Mouse (Mus musculus) liver, embryonic 12.5 days (tissue): ENCODE results near the gene Rassf7. TPM values are rescaled to one million over a fixed set of nuclear protein-coding genes. Genes with fewer than 3 reads are reported as not detected.

Experiments used
- ATAC-seq: fragments of 200-750 bp; cut with Nextera tagmentation; 2 replicates; pipeline ENCODE4 v1.8.0; 2017; ENCODE audit warnings: moderate number of reproducible peaks, mild to moderate bottlenecking, moderate library complexity
- H3K27ac ChIP-seq: fragments of 300-500 bp; sonication (generic); 2 replicates; pipeline ENCODE4 v1.5.1; 2016; ENCODE audit warnings: mild to moderate bottlenecking
- H3K27me3 ChIP-seq: fragments of 300-500 bp; sonication (generic); replicated peaks from 2 replicates; pipeline ENCODE4 v1.6.1; 2016; ENCODE audit warnings: mild to moderate bottlenecking, moderate library complexity
- H3K36me3 ChIP-seq: fragments of 300-500 bp; sonication (generic); 2 replicates; pipeline ENCODE4 v1.6.1; 2016; ENCODE audit warnings: mild to moderate bottlenecking, moderate library complexity
- H3K4me1 ChIP-seq: fragments of 300-500 bp; sonication (generic); 2 replicates; pipeline ENCODE4 v1.6.1; 2016
- H3K4me2 ChIP-seq: fragments of 300-500 bp; sonication (generic); 2 replicates; pipeline ENCODE4 v1.6.1; 2016; ENCODE audit warnings: mild to moderate bottlenecking, moderate library complexity
- H3K4me3 ChIP-seq: fragments of 300-500 bp; sonication (generic); 2 replicates; pipeline ENCODE4 v1.5.1; 2016; ENCODE audit warnings: mild to moderate bottlenecking, moderate library complexity
- H3K9ac ChIP-seq: fragments of 300-500 bp; sonication (generic); 2 replicates; pipeline ENCODE4 v1.6.1; 2016; ENCODE audit warnings: mild to moderate bottlenecking, moderate library complexity
- H3K9me3 ChIP-seq: fragments of 300-500 bp; sonication (generic); replicated peaks from 2 replicates; pipeline ENCODE4 v1.6.1; 2016; ENCODE audit warnings: mild to moderate bottlenecking, moderate library complexity
- WGBS: fragments of 180-500 bp; shearing (Covaris S2); methylation state at CpG from one replicate; pipeline ENCODE4 v1.1.7; 2016; ENCODE audit not compliant: insufficient replicate concordance; 5-methylcytosine and 5-hydroxymethylcytosine counted together
- polyA plus RNA-seq: library from polyadenylated mRNA; unstranded; fragments of >200 nt; fragmentation: Nextera tagmentation; extraction: Ambion mirVana; gene quantifications from 2 replicates; pipeline ENCODE4 v1.2.1, GENCODE M21; 2016

The Rassf7 gene
- polyA plus RNA-seq, 1 experiment from 2014 or later = 27.3 TPM

- H3K4me3 ChIP-seq = no peak overlapping the region
- 54% methylated on average over 3 of the region's 3 CpGs for WGBS
- H3K36me3 ChIP-seq = no peaks in the 10 kb centered on the region
- H3K4me2 ChIP-seq = no peak overlapping the region
- no peaks in the 10 kb centered on the region for H3K9me3 ChIP-seq
- H3K4me1 ChIP-seq = peaks cover 83% of the 10 kb centered on the region
- peak overlapping the region; percentile 69 for H3K27ac ChIP-seq
- peak overlapping the region; percentile 8; the same call in 1 of the 2 replicates for H3K9ac ChIP-seq
- no peaks in the 10 kb centered on the region for H3K27me3 ChIP-seq
- no peak; the same call in 1 of the 2 replicates for ATAC-seq
Observed at GRCm38 (mm10) chr7:141204546-141204945, 11.1 kb upstream of the Rassf7 start.

- H3K27ac ChIP-seq = peak overlapping the region; percentile 69
- no peak for ATAC-seq
- WGBS = 92% methylated on average over 5 of the region's 5 CpGs
- H3K4me1 ChIP-seq = peaks cover 83% of the 10 kb centered on the region
- H3K9me3 ChIP-seq = no peaks in the 10 kb centered on the region
- no peaks in the 10 kb centered on the region for H3K27me3 ChIP-seq
- no peak overlapping the region for H3K4me3 ChIP-seq
- H3K4me2 ChIP-seq = no peak overlapping the region
- H3K36me3 ChIP-seq = no peaks in the 10 kb centered on the region
- H3K9ac ChIP-seq = no peak overlapping the region
Observed at GRCm38 (mm10) chr7:141205504-141205903, 10.2 kb upstream of the Rassf7 start.

- Histone ChIP-seq H3K27me3 (peaks cover 7% of the 10 kb centered on the region; the same call in 1 of the 2 replicates), H3K9ac (peak overlapping the region; percentile 25), H3K27ac (peak overlapping the region; percentile 69), H3K4me1 (peaks cover 84% of the 10 kb centered on the region), H3K4me3 (no peak overlapping the region), H3K9me3 (no peaks in the 10 kb centered on the region), H3K36me3 (no peaks in the 10 kb centered on the region), H3K4me2 (0 out of 2 replicates have a peak overlapping the region, but pooled peaks have one; percentile 1)
- peak; percentile 66 for ATAC-seq
- 78% methylated on average over 18 of the region's 18 CpGs for WGBS
Observed at GRCm38 (mm10) chr7:141206182-141206937, 9.3 kb upstream of the Rassf7 start.

- H3K4me1 ChIP-seq = peaks cover 100% of the 10 kb centered on the region
- peak overlapping the region; percentile 16; the same call in 1 of the 2 replicates for H3K4me3 ChIP-seq
- H3K27ac ChIP-seq = peak overlapping the region; percentile 83
- peak overlapping the region; percentile 65 for H3K4me2 ChIP-seq
- H3K27me3 ChIP-seq = peaks cover 7% of the 10 kb centered on the region; the same call in 1 of the 2 replicates
- H3K36me3 ChIP-seq = no peaks in the 10 kb centered on the region
- no peaks in the 10 kb centered on the region for H3K9me3 ChIP-seq
- WGBS = 41% methylated on average over 3 of the region's 3 CpGs
- peak; percentile 95 for ATAC-seq
- H3K9ac ChIP-seq = peak overlapping the region; percentile 61
Observed at GRCm38 (mm10) chr7:141209526-141209925, 6.1 kb upstream of the Rassf7 start.

GRCm38 (mm10) chr7:141210137-141210536 is 5.5 kb upstream of the Rassf7 start:
- H3K27ac ChIP-seq = peak overlapping the region; percentile 83
- H3K36me3 ChIP-seq = no peaks in the 10 kb centered on the region
- H3K4me2 ChIP-seq = peak overlapping the region; percentile 65
- H3K9me3 ChIP-seq = no peaks in the 10 kb centered on the region
- peaks cover 100% of the 10 kb centered on the region for H3K4me1 ChIP-seq
- 70% methylated on average over 12 of the region's 12 CpGs for WGBS
- no peak overlapping the region for H3K4me3 ChIP-seq
- no peak for ATAC-seq
- H3K9ac ChIP-seq = peak overlapping the region; percentile 61
- peaks cover 7% of the 10 kb centered on the region; the same call in 1 of the 2 replicates for H3K27me3 ChIP-seq

- peak overlapping the region; percentile 65 for H3K4me2 ChIP-seq
- H3K9ac ChIP-seq = peak overlapping the region; percentile 61
- H3K9me3 ChIP-seq = no peaks in the 10 kb centered on the region
- ATAC-seq = no peak
- no peaks in the 10 kb centered on the region for H3K36me3 ChIP-seq
- 81% methylated on average over 14 of the region's 14 CpGs for WGBS
- H3K4me3 ChIP-seq = no peak overlapping the region
- peaks cover 7% of the 10 kb centered on the region; the same call in 1 of the 2 replicates for H3K27me3 ChIP-seq
- peaks cover 98% of the 10 kb centered on the region for H3K4me1 ChIP-seq
- H3K27ac ChIP-seq = peak overlapping the region; percentile 83
Observed at GRCm38 (mm10) chr7:141210606-141211131, 5.0 kb upstream of the Rassf7 start.

- Histone ChIP-seq H3K4me2 (no peak overlapping the region), H3K36me3 (peaks cover 13% of the 10 kb centered on the region), H3K4me1 (peaks cover 96% of the 10 kb centered on the region), H3K27ac (peak overlapping the region; percentile 83), H3K9ac (peak overlapping the region; percentile 31; the same call in 1 of the 2 replicates), H3K9me3 (no peaks in the 10 kb centered on the region), H3K27me3 (peaks cover 7% of the 10 kb centered on the region; the same call in 1 of the 2 replicates), H3K4me3 (no peak overlapping the region)
- WGBS = 86% methylated on average over 3 of the region's 3 CpGs
- ATAC-seq = no peak
Observed at GRCm38 (mm10) chr7:141213133-141213532, 2.5 kb upstream of the Rassf7 start.

GRCm38 (mm10) chr7:141213605-141214235 is 1.9 kb upstream of the Rassf7 start, which contains the start of gene Lmntd2:
Gene Lmntd2, minus strand, starts transcription at chr7:141214080.
- peaks cover 19% of the 10 kb centered on the region for H3K36me3 ChIP-seq
- H3K9ac ChIP-seq = peak within 1 kb of the TSS; percentile 76
- peak within 1 kb of the TSS; percentile 89 for H3K4me2 ChIP-seq
- H3K9me3 ChIP-seq = no peaks in the 10 kb centered on the region
- peaks cover 7% of the 10 kb centered on the region; the same call in 1 of the 2 replicates for H3K27me3 ChIP-seq
- WGBS = 82% methylated on average over 11 of the region's 11 CpGs
- H3K4me1 ChIP-seq = peaks cover 96% of the 10 kb centered on the region
- H3K4me3 ChIP-seq = peak within 1 kb of the TSS; percentile 66
- no peak for ATAC-seq
- H3K27ac ChIP-seq = peak within 1 kb of the TSS; percentile 83

- Histone ChIP-seq H3K9ac (0 out of 2 replicates have a peak overlapping the region, but pooled peaks have one; percentile 13), H3K4me3 (no peak overlapping the region), H3K27ac (peak overlapping the region; percentile 83), H3K9me3 (no peaks in the 10 kb centered on the region), H3K4me2 (peak overlapping the region; percentile 89; the same call in 1 of the 2 replicates), H3K4me1 (peaks cover 96% of the 10 kb centered on the region), H3K27me3 (peaks cover 7% of the 10 kb centered on the region; the same call in 1 of the 2 replicates), H3K36me3 (peaks cover 25% of the 10 kb centered on the region)
- ATAC-seq = no peak
- 72% methylated on average over 3 of the region's 3 CpGs for WGBS
Observed at GRCm38 (mm10) chr7:141214310-141214709, 1.4 kb upstream of the Rassf7 start.

GRCm38 (mm10) chr7:141215880-141216733 is 447 bp downstream of the Rassf7 start:
- H3K36me3 ChIP-seq = peaks cover 39% of the 10 kb centered on the region
- H3K4me1 ChIP-seq = peaks cover 96% of the 10 kb centered on the region
- no peaks in the 10 kb centered on the region for H3K9me3 ChIP-seq
- 0 out of 2 replicates have a peak, but pooled peaks cover 3% of the 10 kb centered on the region for H3K27me3 ChIP-seq
- peak; percentile 56 for ATAC-seq
- H3K9ac ChIP-seq = peak overlapping the region; percentile 76
- H3K27ac ChIP-seq = peak overlapping the region; percentile 83
- WGBS = 2% methylated on average over 42 of the region's 42 CpGs
- H3K4me2 ChIP-seq = peak overlapping the region; percentile 89
- peak overlapping the region; percentile 66 for H3K4me3 ChIP-seq

- no peaks in the 10 kb centered on the region for H3K27me3 ChIP-seq
- H3K4me3 ChIP-seq = peak overlapping the region; percentile 66
- H3K36me3 ChIP-seq = peaks cover 39% of the 10 kb centered on the region
- peaks cover 92% of the 10 kb centered on the region for H3K4me1 ChIP-seq
- 84% methylated on average over 11 of the region's 11 CpGs for WGBS
- H3K27ac ChIP-seq = peak overlapping the region; percentile 83
- peak overlapping the region; percentile 89 for H3K4me2 ChIP-seq
- no peak for ATAC-seq
- H3K9ac ChIP-seq = peak overlapping the region; percentile 76
- no peaks in the 10 kb centered on the region for H3K9me3 ChIP-seq
Observed at GRCm38 (mm10) chr7:141216894-141217293, 1.2 kb downstream of the Rassf7 start.
